Mouse (Mus musculus) hindlimb bud, embryonic 11.5 days (tissue): ENCODE data around the gene Mfsd6l.
A peak's percentile ranks its signal among the peaks of the same experiment; 100 is the strongest.

Source experiments
- DNase-seq: peaks from one replicate; pipeline ENCODE4 v3.0.0-alpha.2; 2012; ENCODE audit warnings: low read depth, low spot score; ENCODE audit errors: extremely low spot score

Gene Mfsd6l

DNA sequence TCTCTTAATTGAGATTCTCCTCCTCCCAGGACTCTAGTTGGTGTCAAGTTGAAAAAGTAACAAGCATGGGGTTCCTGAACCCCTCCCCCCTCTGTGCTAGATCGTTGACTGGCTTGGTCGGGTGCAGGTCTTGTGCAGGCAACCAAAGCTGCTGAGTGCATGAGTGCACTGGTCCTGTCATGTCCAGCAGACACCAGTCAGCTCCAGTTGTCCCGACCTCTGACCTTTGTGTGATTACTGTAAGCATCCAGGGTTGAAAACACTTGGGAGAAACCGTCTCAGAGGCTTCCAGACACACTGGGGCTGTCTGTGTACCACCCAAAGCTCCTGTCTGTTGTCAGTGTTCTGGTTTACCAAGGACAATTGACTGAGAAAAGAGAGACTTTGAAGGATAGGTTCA is 5.6 kb upstream of the Mfsd6l start:
- DNase-seq, result no peak

DNA sequence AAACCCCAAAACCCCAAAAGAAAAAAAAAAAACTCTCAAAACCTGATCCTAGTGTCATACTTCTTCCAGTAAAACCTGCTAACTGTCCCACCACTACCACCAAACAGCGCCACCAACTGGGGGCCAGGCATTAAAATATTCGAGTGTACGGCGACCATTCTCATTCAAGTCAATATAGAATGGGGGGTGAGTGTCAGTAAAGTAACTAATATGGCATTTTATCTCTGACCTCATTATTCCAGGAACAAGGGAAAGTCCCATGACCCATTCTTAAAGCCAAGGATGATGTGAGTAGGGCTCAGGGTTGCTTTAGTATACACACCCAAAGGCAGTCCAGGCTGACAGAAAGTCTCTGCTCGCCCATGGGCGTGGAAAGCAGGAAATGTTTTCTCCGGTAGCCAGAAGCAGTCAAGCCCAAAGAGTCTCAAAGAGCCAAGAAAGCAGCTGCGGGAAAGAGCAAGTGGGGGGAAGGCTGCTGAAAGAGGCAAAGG is 2.0 kb upstream of the Mfsd6l start:
- no peak for DNase-seq

DNA sequence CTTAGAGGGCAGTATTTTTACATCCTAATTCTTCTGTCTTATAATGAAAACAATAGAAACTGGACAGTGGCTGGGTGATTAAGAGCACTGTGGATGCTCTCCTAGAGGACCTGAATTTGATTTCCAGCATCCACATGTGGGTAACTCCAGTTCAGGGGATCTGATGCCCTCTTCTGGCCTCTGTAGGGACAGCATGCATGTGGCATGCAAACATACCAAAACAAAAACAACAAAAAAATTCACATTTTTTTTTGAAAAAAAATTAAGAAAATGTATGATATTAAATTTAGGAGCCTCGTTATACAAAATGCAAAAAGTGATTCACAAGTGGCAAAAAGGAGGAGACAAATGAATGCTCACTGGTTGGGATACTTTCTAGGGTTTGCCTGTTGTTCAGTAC is 3.6 kb downstream of the Mfsd6l start:
- no peak for DNase-seq

DNA sequence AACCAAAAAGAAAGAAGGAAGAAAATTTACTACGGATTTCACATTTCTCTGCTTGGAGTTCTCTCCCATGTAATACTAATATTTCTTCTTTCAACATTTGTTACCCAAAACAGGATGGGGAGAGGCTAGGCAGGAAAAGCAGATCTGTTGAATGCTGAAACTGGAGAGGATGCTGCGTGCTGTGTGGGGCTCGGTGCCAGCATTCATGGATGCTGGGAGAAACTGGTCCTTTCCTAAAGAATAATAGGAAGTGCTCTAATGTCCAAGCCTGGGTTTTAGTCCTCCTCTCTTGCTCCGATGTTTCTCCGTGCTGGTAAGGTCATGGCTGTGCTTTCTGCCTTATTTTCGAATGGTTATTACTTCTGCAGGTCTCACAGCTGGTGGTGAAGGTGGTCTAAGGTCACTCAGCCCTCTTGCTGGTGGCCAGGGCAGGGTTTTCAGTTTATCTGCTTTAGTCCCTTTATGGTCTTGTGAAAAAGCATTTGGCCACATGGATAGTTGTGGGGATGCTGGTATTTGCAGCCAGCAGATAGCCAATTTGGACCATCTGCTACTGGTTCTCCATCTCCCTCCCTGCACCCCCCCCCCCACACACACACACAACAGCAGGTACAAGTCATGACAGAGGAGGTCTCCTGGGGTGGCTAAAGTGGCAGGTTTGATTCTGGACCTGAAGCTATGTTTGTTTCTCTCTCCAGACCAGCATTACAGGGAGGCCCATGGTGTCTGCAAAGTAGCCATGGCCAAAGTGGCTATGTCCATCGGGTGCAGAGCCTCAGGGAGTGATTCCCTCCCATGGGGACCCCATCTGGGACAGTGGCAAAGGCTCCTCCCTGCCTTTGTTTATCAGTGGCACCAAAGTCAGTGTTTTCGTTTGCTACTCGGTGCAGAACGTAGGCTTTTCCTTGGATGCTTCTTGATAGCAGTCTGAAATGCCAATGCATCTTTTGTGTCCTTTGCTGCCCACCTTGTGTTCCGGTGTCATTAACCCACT is 6.3 kb downstream of the Mfsd6l start:
- no peak for DNase-seq

DNA sequence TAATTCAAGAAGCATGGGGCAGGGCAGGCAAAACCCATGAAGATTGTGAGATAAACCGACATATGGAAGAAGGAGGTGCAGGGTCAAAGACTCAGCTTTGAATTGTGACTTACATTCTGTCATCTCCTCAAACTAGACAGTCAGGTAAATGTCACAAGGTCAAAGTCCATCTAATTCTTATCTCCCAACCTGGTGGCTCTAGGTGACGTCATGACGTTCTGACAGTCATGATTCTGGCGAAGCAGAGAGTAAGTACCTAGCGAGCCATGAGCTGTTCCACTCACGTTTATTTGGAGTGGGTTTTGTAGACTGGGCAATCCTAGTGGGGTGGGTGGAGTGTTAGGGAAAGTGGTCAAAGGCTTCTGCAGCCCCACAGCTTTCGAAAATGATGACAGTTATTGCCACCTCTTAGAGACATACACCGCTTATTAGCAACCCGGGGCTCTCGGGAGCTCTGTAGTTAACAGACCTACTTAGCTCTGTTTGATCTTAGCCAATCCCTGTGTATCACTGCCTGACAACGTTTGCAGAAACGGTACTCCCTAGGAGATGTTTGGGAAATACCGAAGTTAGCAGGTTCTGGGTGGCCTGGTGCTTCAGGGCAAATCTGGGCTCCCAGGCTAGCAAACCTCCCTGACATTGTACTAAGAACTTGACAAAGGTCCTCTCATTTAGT is 8.5 kb downstream of the Mfsd6l start:
- no peak for DNase-seq

DNA sequence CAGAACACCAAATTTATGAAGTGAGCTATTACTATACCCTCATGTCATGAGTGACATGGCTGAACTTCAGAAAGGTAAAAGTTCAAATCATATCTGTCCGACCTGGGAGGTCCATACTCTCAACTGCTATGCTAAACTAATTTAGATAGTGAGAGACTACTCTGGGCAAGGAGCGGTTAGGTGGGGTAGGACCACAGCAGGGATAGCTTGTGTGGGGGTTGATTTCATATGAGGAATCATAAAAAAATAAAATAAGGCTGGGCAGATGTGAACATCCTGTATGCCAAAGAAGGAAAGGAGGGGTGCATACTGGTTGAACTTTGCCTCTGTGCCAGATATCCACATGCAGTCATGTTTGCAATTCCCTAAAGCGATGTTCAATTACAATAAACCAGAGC is 9.0 kb downstream of the Mfsd6l start:
- no peak for DNase-seq

DNA sequence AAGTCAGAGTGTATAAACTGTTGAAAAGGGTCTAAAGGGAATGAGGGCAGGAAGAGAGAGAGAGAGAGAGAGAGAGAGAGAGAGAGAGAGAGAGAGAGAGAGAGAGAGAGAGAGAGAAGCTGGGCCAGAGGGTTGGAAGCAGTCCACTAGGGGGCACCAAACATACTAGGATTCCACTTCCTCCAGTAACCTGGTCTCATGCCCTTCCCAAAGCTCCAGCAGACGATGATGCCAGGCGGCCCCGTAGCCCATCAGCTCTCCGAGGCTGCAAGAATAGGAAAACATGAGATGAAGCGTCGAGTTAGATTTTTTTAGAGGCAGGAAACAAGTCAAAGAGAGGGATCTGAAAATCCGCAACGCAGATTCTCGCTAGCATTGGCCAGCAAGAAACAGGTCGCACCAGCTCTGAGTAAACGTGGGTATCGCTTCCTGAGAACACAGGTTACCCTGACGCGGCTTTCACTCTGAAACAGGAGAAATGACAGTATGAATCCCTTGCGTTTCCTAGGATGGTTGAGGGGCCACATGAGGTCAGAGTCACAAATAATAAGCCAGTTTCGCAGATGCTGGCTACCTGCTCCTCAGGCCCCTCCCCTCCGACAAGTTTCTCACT is 10.6 kb downstream of the Mfsd6l start:
- peak; percentile 74 for DNase-seq

DNA sequence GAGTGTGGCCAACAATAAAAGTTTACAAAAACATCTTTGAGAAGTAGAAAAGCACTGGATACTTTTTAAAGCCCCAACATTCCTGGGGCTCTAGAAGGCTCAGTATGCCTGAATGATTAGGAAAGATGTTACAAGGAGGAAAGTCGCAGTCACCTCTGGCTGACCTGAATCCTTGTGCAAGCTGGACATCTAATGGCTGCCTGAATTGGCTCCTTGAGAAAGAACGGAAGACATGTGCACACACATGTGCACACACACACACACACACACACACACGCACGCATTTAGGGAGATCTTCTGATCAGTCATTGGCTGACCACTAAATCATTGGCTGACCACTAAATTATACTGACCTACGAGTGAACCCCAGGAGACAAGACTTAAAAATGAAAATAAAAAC is 14.9 kb downstream of the Mfsd6l start:
- no peak for DNase-seq

DNA sequence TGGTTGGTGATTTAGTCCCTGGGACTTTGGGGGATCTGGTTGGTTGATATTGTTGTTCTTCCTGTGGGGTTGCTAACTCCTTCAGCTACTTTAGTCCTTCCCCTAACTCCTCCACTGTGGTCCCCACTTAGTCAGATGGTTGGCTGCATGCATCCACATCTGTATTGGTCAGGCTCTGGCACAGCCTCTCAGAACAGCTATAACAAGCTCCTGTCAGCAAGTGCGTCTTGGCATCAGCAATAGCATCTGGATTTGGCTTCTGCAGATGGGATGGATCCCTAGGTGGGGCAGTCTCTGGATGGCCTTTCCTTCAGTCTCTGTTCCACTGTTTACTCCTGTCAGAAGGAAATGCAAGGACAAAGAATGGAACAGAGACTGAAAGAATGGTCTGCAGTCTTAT is 21.1 kb downstream of the Mfsd6l start:
- no peak for DNase-seq

DNA sequence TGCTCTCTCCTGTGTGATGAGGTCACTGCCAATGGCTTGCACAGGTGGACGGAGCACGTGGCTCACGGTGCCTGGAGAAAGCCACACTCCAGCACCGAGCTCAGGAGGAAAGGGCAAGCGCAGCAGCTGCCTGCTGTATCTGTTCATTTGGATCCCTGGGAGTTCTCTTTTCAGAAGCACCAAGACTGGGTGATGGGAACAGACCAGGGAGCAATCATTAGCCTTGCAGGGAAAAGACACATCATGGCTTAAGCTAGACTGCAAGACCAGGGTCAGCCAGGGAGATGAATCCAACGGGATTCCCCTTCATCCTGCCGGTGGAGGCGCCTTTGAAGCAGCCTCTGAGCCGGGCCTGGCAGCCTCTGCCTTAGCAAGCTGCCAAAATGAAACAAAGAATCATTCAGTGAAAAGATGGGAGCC is 23.5 kb downstream of the Mfsd6l start:
- no peak for DNase-seq

DNA sequence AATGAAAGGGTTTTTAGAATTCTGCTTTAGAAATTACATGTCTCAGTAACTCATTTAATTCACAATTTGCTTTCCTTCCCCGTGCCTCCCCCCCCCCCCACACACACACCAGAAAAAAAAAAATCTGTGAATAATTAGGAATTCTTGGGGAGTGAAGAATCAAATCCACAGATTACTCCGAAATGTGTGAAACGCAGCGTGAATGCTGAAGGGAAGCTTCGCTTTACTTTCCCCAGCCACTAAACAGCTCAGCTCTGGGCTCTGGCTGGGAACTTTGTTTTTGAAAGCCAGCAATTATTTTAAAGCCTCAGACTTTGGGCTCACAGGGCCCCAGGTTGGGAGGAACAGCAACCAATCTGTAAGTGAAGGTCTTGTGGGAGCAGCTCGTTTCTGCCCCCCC is 24.6 kb downstream of the Mfsd6l start:
- DNase-seq, result no peak

DNA sequence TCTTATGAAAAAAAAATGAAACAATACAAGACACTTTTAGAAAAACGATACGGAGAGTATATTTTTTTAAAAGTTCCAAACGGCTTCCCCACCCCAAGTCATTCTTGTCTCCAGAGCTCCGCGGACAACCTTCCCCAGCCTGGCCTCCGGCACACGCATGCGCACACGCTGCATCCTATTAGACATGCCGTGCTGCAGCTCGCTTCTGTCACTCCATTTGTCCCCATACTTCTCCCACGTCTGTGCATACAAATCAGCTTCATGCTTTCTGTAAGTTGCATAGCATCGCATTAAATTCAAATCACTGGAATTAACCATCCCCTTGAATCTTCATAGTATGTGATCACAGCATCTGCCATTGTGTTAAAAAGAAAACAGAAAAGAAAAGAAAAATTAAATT is 27.2 kb downstream of the Mfsd6l start:
- no peak for DNase-seq

DNA sequence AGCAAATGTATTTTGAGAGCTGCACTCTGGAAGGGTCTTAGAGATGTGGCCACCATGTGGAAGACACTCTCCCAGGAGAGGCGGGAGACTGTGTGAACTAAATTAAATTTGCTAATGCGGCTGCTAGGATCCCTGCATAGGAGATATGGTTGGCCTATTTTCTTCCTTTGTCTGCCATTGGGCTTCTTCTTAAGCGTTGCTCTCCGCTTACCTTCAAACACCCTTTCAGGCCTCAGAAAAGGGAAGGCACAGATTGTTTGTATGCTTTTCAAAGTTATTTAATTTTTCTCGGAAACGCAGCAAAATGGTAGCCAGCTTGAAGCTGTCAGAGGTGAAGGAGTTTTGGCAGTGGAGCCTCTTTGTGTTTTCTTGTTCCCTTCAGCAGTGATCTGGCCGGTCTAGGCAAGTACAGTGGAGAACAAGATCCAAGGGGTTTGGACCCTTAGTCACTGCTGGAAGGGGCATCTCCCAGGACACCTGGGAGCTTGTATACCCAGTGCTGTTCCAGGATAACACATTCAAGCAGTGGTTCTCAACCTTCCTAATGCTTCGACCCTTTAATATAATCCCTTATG is 28.0 kb downstream of the Mfsd6l start:
- no peak for DNase-seq

DNA sequence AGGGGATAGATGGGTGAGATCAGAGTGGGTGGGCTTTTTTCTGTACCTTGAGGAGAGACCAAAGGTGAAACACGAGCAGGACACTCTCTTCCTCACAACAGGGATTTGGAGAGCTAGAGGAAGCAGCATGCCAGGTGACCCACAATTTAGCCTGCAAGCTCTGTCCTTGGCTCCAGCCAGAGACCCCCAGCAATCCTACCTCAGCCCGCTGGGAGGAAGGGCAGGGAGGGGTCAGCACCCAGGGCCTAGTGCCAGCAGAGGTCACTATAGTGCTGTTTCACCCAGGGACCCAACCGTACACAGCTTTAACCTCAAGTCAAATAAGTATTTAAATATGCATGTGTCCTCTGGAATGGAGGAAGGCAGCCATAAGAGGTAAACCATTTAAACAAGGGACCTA is 29.9 kb downstream of the Mfsd6l start:
- DNase-seq, result no peak

DNA sequence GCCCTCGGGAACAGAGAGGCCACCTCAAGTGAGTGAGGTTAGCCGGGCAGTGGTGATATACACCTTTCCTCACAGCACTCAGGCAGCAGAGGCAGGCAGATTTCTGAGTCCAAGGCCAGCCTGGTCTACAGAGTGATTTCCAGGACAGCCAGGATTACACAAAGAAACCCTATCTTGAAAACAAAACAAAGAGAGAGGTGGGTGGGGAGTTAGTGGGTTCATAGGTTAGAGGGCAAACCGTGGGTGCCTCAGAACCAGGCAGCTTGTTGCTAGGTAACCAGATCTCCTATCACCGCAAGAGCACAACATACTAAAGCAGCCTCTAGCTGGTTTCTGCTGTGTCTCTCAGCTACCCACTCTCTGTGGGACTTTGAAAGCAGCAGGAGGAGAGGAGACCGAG is 30.7 kb downstream of the Mfsd6l start, which contains the start of gene Ccdc42:
Ccdc42 (plus strand) TSS at position 301 of the 400 bp plus-strand sequence.
- no peak for DNase-seq

DNA sequence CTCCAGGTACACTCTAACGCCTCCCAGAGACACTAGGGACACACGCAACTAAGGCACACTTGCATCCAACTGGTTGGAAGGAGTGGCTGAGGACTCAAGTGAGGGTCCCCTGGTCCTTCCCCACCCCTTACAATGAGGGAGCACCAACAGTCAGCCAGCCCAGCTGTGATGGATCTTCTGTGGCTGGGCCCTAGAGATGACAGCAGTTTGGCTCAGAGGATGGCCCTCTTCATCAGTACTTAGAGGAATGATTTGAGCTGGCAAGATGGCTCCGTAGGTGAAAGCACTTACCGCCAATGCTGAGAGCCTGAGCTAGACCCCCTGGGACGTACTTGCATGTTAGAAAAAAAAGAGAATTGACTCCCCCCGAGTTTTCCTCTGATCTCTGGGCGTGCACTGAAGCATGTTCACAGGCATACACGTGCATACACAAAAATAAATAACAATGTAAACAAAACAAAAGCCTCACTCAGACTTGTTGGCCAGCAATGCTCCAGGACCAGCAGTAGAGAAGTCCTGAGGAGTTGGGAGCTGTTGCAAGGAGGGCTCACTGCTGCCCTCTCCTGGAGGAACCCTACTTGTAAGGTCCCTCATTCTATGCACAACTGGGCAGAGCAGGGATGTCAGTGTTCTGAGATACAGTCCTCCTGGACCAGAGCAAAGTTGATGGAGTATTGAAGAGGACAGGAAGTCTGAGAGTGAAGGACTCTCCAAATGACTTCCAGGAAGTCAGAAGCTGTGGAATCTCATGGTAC is 33.2 kb downstream of the Mfsd6l start:
- no peak for DNase-seq

DNA sequence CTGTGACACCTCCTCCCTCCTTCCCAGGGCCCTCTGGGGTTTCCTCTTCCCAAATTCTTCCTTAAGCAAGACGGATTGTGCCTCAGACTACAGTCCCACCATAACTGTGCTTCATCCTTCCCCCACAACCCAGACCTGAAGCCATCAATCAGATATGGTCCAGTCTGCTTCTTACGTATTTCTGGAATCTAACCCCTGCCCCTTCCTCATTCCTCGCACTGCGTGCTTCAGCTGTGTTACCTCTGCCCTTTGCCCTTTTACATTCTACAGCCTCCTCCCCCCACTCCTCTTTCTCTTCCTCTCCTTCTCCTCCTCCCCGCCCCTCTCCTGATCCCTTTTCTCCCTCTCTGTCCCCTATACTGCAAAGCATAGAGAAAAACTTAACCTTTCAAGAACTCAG is 35.7 kb downstream of the Mfsd6l start:
- DNase-seq, result no peak

DNA sequence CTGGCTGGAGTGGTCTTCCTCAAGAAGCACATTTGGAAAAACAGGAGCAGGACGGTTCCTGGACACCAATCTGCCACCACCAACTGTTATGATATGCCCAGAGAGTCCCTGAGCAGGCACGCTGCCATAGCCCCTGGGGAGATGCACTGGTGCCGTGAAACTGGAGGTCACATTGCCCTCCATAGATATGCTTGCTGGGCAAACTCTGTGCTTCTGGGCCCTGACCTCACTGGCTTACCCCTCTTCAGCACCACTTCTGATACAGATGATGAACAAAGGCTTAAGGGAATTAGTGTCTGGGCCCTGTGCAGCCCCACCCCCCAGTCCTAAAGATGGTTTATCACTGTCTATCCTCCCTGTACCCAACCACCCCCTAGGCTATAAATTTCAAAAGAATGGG is 37.3 kb downstream of the Mfsd6l start:
- no peak for DNase-seq

DNA sequence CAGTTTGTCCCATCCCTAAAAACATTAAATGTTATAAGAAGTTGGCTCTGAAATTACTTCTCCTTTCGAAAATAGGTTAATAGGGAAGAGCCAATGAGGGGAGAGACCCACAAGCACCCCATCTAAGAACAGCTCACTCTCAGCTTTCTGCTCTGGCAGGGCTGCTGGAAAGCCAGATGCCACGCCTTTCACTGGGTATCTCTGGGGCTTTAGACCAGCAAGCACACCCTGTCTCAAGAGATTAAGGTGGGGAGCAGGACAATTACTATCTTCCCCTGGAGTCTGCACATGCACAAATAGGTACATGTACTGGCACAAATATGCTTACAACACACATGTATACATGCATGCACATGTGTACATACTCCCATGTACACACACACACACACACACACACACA is 41.9 kb downstream of the Mfsd6l start:
- DNase-seq, result no peak

DNA sequence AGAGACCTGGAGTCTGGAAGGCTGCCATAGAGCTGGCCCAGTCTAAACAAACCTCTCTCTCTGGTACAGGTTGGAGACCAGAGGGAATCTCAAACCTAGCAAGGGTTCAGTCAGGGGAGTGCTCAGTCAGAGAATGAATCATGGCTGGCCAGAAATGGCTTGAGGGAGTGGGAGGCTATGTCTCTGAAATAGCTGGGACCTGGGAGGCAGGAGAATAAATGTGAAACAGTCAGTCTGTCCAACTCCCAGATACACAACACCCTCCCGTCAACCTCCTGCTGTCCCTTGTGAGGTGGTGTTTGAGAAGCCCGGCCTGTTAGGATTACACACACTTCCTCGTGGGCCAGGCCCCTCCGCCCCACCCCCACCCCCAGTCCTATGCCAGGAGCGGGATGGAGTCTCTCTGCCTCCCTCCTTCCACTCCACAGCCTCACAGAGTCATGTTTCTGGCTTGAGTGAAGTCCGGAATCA is 44.6 kb downstream of the Mfsd6l start:
- no peak for DNase-seq
